ENCODE assay signal across 10 mouse cellular contexts in the genomic region with DNA sequence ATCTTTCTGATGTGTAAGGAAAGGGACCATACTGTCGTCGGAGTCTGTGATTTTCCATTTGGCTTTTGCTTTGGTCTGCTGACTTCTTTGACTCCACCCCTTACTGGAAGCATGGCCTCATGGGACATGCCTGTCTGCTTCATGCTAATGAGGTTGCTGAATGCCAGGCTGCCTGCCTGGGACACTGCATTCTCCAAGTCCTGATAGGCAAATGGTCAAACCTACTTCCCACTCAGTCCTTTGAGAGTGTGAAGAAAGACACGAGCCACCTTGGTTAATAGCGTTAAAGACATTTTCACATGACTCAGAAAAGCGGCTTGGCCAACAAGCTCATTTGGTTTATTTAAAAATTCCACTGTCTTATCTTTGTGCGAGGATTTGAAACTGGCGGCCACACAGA. TPM values are rescaled to one million over a fixed set of nuclear protein-coding genes. Genes with fewer than 3 reads are reported as not detected.
A peak's percentile ranks its signal among the peaks of the same experiment; 100 is the strongest.
DNase-seq lines count a peak whose midpoint lies in the region; ATAC-seq and TF ChIP-seq lines count a peak whose summit lies in the region.
"Had no signal": no experiment of that assay in that cellular context is flagged by ENCODE, and none has a peak within 500 bp of the region (broad histone marks: within the 10 kb centered on the region; RNA-seq: fewer than 3 reads in every experiment).

No protein-coding gene starts in this region.

- TF ChIP-seq EP300 in heart, postnatal 0 days (IDR thresholded peaks at IDR 0.05; ENCODE audit: low read depth): peak; percentile 57; the same call in 1 of the 2 replicates

- H3K4me2 ChIP-seq in heart, postnatal 0 days (ENCODE audit: low read depth, low read length): no peak overlapping the region
- H3K4me2 ChIP-seq: embryonic facial prominence, embryonic 12.5 days had no signal

- H3K9me3 ChIP-seq in heart, postnatal 0 days (replicated peaks; ENCODE audit: control insufficient read depth, low read length): no peaks in the 10 kb centered on the region
- no peaks in the 10 kb centered on the region for H3K9me3 ChIP-seq in midbrain, embryonic 10.5 days (replicated peaks)

- no peak overlapping the region for H3K9ac ChIP-seq in heart, postnatal 0 days (replicated peaks; ENCODE audit: low read depth, low read length)
- H3K9ac ChIP-seq: embryonic facial prominence, embryonic 12.5 days had no signal

- peak overlapping the region; percentile 73 for H3K27ac ChIP-seq in heart, postnatal 0 days (ENCODE audit: low read depth)
- H3K27ac ChIP-seq in midbrain, embryonic 10.5 days (replicated peaks): no peak overlapping the region
- H3K27ac ChIP-seq: embryonic facial prominence, embryonic 12.5 days had no signal

- peak; percentile 12 for DNase-seq in left cerebral cortex, postnatal 4 days
- no peak for DNase-seq in left cerebral cortex, postnatal 36 days (ENCODE audit: low spot score in 2 of 2)
- peak; percentile 15 to 22 for DNase-seq in adrenal gland, postnatal 36 days
- peak; percentile 76 for DNase-seq in heart, postnatal 0 days (ENCODE audit: low spot score)
- DNase-seq in lung, postnatal 14 days: peak; percentile 24
- DNase-seq in spleen, postnatal 36 days (ENCODE audit: low spot score in 2 of 2): no peak
- no peak for DNase-seq in midbrain, embryonic 10.5 days (ENCODE audit: low spot score)
- DNase-seq: liver had no signal

- no peaks in the 10 kb centered on the region for H3K36me3 ChIP-seq in heart, postnatal 0 days (replicated peaks; ENCODE audit: control insufficient read depth, insufficient read depth, low read length)
- no peaks in the 10 kb centered on the region for H3K36me3 ChIP-seq in midbrain, embryonic 10.5 days
- H3K36me3 ChIP-seq: embryonic facial prominence, embryonic 12.5 days had no signal

- intact Hi-C loops in left cerebral cortex, postnatal 4 days (cut with DNase I): no loop called here
- intact Hi-C loops in left cerebral cortex, postnatal 36 days (cut with DNase I): no loop called here

- no peaks in the 10 kb centered on the region for H3K27me3 ChIP-seq in heart, postnatal 0 days (ENCODE audit: control insufficient read depth, insufficient read depth, low read length)
- no peaks in the 10 kb centered on the region for H3K27me3 ChIP-seq in midbrain, embryonic 10.5 days (ENCODE audit: low read depth, poor library complexity, severe bottlenecking)
- H3K27me3 ChIP-seq: embryonic facial prominence, embryonic 12.5 days had no signal

- H3K4me3 ChIP-seq in heart, postnatal 0 days (ENCODE audit: low read depth, low read length): no peak overlapping the region
- H3K4me3 ChIP-seq in midbrain, embryonic 10.5 days: no peak overlapping the region
- H3K4me3 ChIP-seq: embryonic facial prominence, embryonic 12.5 days had no signal

- peaks cover 30% of the 10 kb centered on the region for H3K4me1 ChIP-seq in heart, postnatal 0 days (ENCODE audit: control insufficient read depth, insufficient read depth)
- H3K4me1 ChIP-seq in midbrain, embryonic 10.5 days: no peaks in the 10 kb centered on the region
- H3K4me1 ChIP-seq: embryonic facial prominence, embryonic 12.5 days had no signal

- WGBS in heart, postnatal 0 days: 27% methylated on average over 7 of the region's 7 CpGs
- WGBS in midbrain, embryonic 10.5 days: 90% methylated on average over 7 of the region's 7 CpGs

- no peak for TF ChIP-seq CTCF in heart, postnatal 0 days (IDR thresholded peaks at IDR 0.05; ENCODE audit: low read depth)

- ATAC-seq in heart, postnatal 0 days (ENCODE audit: insufficient read depth, low read depth): peak; percentile 89

RNA-seq across cellular contexts. Expression of a gene that starts 43.5 kb away (rescaled TPM):
- total RNA-seq in left cerebral cortex, postnatal 4 days (2021): 1 to 10 TPM in 1 of 2 experiments, under 1 TPM in 1; 0.95 to 1.1 TPM
- 1 to 10 TPM; 1.1 to 1.3 TPM for total RNA-seq in left cerebral cortex, postnatal 36 days (2021)
- total RNA-seq in adrenal gland, postnatal 36 days (2021): 1 to 10 TPM; 7.0 to 8.1 TPM
- 0.46 and 3.9 TPM in 2 replicates for total RNA-seq in heart, postnatal 0 days (2014; rRNA removed; ENCODE audit: low replicate concordance)
- 3.0 and 3.5 TPM in 2 replicates for polyA plus RNA-seq in heart, postnatal 0 days (2015; fragmentation: Nextera tagmentation; extraction: Ambion mirVana)
- 0.26 and 1.2 TPM in 2 replicates for polyA plus RNA-seq in midbrain, embryonic 10.5 days (2016; fragmentation: Nextera tagmentation; extraction: Ambion mirVana)
- total RNA-seq: monocyte, adult 5-6 weeks had no signal

Comparison
In these comparisons a context has a peak if more than half of its experiments do, and no peak if none do; other contexts are left out.
1. DNase-seq: peak in left cerebral cortex, postnatal 4 days (single experiment), adrenal gland, postnatal 36 days (2 of 2), heart, postnatal 0 days (single experiment) and lung, postnatal 14 days (single experiment); none in left cerebral cortex, postnatal 36 days (0 of 2), spleen, postnatal 36 days (0 of 2) and midbrain, embryonic 10.5 days (single experiment).